Mouse (Mus musculus) forebrain, embryonic 16.5 days (tissue): ENCODE measurements around the gene Aqp9. TPM values are rescaled to one million over a fixed set of nuclear protein-coding genes. Genes with fewer than 3 reads are reported as not detected.
A peak's percentile ranks its signal among the peaks of the same experiment; 100 is the strongest.

Source experiments
- ATAC-seq: fragments of 200-750 bp; cut with Nextera tagmentation; 2 replicates; pipeline ENCODE4 v1.8.0; 2017; ENCODE audit warnings: mild to moderate bottlenecking, moderate library complexity
- H3K27ac ChIP-seq: fragments of 300-500 bp; sonication (generic); 2 replicates; pipeline ENCODE4 v1.5.1; 2014; ENCODE audit warnings: low read length, control low read depth
- H3K27me3 ChIP-seq: fragments of 300-500 bp; sonication (generic); replicated peaks from 2 replicates; pipeline ENCODE4 v1.6.1; 2014; ENCODE audit warnings: low read length; ENCODE audit not compliant: control insufficient read depth, insufficient read depth
- H3K36me3 ChIP-seq: fragments of 300-500 bp; sonication (generic); 2 replicates; pipeline ENCODE4 v1.6.1; 2014; ENCODE audit not compliant: control insufficient read depth, insufficient read depth
- H3K4me1 ChIP-seq: fragments of 300-500 bp; sonication (generic); replicated peaks from 2 replicates; pipeline ENCODE4 v1.6.1; 2014; ENCODE audit warnings: low read length; ENCODE audit not compliant: control insufficient read depth, insufficient read depth
- H3K4me2 ChIP-seq: fragments of 300-500 bp; sonication (generic); 2 replicates; pipeline ENCODE4 v1.6.1; 2014; ENCODE audit warnings: mild to moderate bottlenecking, low read length, control low read depth
- H3K4me3 ChIP-seq: fragments of 300-500 bp; sonication (generic); replicated peaks from 2 replicates; pipeline ENCODE4 v1.5.1; 2014; ENCODE audit warnings: mild to moderate bottlenecking, low read length, control low read depth
- H3K9ac ChIP-seq: fragments of 300-500 bp; sonication (generic); replicated peaks from 2 replicates; pipeline ENCODE4 v1.6.1; 2014; ENCODE audit warnings: low read depth, low read length, control low read depth
- H3K9me3 ChIP-seq: fragments of 300-500 bp; sonication (generic); 2 replicates; pipeline ENCODE4 v1.6.1; 2016; ENCODE audit warnings: low read length; ENCODE audit not compliant: control insufficient read depth
- WGBS: fragments of 180-500 bp; shearing (Covaris S2); extraction: QIAGEN DNeasy Blood & Tissue Kit; methylation state at CpG from one replicate; pipeline ENCODE4 v1.1.7; 2014; 5-methylcytosine and 5-hydroxymethylcytosine counted together
- polyA plus RNA-seq: library from polyadenylated mRNA; unstranded; fragments of >200 nt; fragmentation: Nextera tagmentation; extraction: Ambion mirVana; gene quantifications from 2 replicates; pipeline ENCODE4 v1.2.1, GENCODE M21; 2015

Aqp9 gene
- polyA plus RNA-seq, 1 experiment from 2014 or later: 1.2 TPM

DNA sequence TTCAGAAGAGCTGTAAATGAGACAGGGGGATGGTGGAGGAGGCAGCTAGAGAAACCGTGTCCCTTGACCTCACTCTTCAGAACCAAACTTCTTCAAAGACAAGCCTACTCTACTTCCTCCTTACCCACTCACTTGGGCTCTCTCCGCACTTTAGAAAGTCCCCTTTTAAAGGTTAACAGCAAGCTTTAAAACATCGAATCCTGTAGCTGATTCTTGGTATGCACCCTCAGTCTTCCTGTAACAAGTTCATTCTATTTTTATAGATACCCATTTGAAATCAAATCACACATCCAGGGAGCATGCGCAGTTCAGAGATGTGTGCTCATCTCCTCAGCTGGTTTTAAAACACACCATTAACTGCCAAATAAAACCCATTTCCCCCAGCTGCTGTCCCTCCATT is 33.8 kb upstream of the Aqp9 start:
- WGBS: 81% methylated on average over 4 of the region's 4 CpGs
- H3K36me3 ChIP-seq: no peaks in the 10 kb centered on the region
- H3K9me3 ChIP-seq: no peaks in the 10 kb centered on the region
- no peaks in the 10 kb centered on the region for H3K4me1 ChIP-seq
- no peak overlapping the region for H3K4me3 ChIP-seq
- H3K27me3 ChIP-seq: no peaks in the 10 kb centered on the region
- no peak for ATAC-seq
- no peak overlapping the region for H3K4me2 ChIP-seq
- no peak overlapping the region for H3K27ac ChIP-seq
- H3K9ac ChIP-seq: no peak overlapping the region

DNA sequence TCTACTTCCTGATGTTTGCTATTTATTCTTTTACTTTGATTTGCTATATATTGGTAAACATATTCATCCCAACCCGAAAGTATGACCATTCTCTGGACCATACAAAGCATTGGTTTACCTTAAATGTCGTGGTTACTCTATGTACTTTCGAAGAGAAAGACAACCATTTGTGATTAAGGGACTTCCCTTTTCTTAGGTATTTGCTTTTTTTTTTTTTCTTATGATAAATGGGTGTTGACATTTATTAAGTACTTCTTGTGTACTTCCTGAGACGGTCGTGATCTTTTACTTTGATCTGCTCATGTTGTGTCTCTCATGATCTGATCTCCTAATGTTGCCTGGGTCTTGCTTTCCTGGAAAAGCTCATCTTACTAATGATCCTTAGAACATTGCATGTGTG is 30.3 kb upstream of the Aqp9 start:
- H3K4me3 ChIP-seq: no peak overlapping the region
- H3K27me3 ChIP-seq: no peaks in the 10 kb centered on the region
- WGBS: 92% methylated on average over 5 of the region's 5 CpGs
- no peaks in the 10 kb centered on the region for H3K4me1 ChIP-seq
- ATAC-seq: no peak
- no peak overlapping the region for H3K27ac ChIP-seq
- no peak overlapping the region for H3K4me2 ChIP-seq
- H3K36me3 ChIP-seq: no peaks in the 10 kb centered on the region
- H3K9me3 ChIP-seq: no peaks in the 10 kb centered on the region
- no peak overlapping the region for H3K9ac ChIP-seq

DNA sequence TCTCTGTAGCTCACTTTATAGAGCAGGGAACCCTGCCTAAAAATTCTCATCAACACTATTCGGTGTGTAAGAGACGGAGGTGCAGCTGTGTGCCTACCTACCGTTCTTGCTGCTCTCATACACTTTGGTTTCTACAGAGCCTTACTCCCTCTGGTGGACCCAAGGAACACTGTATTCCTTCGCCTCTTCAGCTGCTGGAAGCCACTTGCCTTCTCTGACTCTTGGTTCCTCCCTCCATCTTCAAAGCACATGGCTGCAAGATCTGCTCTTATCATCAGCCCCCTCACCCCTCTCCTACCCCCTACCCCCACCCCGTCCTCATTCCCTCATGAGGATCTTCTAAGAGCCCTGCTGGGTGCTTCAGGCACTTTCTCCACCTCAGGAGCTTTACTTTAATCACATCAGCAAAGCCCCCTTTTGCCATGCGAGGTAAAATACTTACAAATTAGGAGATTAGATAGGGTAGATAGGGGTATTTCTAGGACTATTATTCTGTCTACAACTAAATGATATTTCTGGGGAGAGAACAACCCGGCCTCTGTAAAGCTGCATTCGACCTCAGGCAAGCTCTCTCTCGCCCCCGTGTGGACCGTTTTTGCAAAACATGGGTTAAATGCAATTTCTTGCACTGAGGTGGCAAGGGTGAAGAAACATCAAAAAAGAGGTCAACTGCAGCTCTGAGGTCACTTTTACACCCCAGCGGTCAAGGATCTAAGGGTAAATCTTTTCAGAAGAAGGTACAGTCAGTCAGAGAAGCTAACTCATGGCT is 20.3 kb upstream of the Aqp9 start:
- H3K4me3 ChIP-seq: peak overlapping the region; percentile 17; the same call in 1 of the 2 replicates
- peak; percentile 79 for ATAC-seq
- no peak overlapping the region for H3K9ac ChIP-seq
- H3K27me3 ChIP-seq: no peaks in the 10 kb centered on the region
- WGBS: 6% methylated on average over 12 of the region's 12 CpGs
- peak overlapping the region; percentile 48 for H3K4me2 ChIP-seq
- no peaks in the 10 kb centered on the region for H3K9me3 ChIP-seq
- peaks cover 3% of the 10 kb centered on the region for H3K4me1 ChIP-seq
- no peaks in the 10 kb centered on the region for H3K36me3 ChIP-seq
- no peak overlapping the region for H3K27ac ChIP-seq

DNA sequence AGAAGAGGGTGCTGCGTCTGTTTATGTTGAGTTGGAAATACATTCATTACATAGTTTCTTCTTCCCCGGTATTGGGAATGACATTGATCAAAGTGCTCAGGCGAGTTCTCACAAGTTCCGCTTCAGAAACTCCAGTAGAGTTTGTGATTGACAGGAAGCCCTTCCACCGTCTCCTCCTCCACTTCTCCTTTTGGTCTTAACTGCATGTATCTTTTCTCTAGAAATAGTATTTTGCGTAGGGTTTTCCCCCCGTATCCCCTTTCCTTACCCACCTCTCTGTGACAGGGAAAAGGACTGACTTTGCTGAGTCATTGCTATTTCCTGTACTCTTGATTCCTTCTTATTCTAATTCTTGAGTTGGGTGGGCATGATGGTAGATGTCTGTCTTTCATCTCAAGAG is 18.9 kb upstream of the Aqp9 start:
- H3K4me1 ChIP-seq: peaks cover 3% of the 10 kb centered on the region
- WGBS: 93% methylated on average over 7 of the region's 7 CpGs
- H3K9ac ChIP-seq: no peak overlapping the region
- H3K9me3 ChIP-seq: no peaks in the 10 kb centered on the region
- no peak for ATAC-seq
- no peaks in the 10 kb centered on the region for H3K27me3 ChIP-seq
- H3K4me3 ChIP-seq: no peak overlapping the region
- no peak overlapping the region for H3K27ac ChIP-seq
- H3K4me2 ChIP-seq: no peak overlapping the region
- no peaks in the 10 kb centered on the region for H3K36me3 ChIP-seq

DNA sequence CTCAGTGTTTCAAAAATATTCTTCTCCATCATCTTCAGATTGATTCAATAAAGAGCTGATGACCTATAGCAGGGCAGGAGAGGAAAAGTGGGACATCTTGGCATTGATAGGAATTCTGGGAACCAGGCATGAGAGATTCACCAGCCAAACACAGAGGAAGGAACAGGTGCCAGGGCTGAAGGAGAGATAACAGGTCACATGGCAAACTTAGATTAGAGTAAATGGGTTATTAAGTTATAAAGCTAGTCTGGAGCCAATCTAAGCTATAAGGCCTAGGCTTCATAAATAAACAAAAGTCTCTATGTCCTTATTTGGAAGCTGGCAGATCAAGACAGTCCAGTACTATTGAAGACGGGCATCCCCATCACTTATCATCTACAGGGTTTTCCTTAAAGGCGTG is 17.3 kb upstream of the Aqp9 start:
- 86% methylated on average over 2 of the region's 2 CpGs for WGBS
- Histone ChIP-seq H3K9me3 (no peaks in the 10 kb centered on the region), H3K27me3 (no peaks in the 10 kb centered on the region), H3K4me2 (no peak overlapping the region), H3K4me1 (peaks cover 3% of the 10 kb centered on the region), H3K9ac (no peak overlapping the region), H3K4me3 (no peak overlapping the region), H3K27ac (no peak overlapping the region), H3K36me3 (no peaks in the 10 kb centered on the region)
- no peak for ATAC-seq

DNA sequence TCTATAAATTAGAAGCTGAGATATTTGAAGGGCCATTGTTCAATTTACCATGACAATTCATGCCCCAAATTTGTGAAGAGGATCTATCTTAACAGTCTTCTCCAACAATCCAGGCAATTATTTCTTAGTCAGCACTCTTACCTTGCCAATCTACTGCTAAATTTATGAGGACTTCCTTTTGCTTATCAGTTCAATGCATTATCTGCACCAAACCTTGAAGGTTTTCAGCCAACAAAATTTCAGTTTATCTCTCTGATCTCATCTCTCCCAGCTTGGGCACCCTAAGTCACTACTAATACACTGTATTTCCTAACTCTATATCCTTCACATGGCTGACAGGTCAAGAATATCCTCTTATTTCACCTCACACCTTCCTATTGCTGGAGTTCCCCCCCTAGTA is 16.8 kb upstream of the Aqp9 start:
- H3K4me3 ChIP-seq: no peak overlapping the region
- ATAC-seq: no peak
- no peak overlapping the region for H3K9ac ChIP-seq
- peaks cover 3% of the 10 kb centered on the region for H3K4me1 ChIP-seq
- H3K27ac ChIP-seq: no peak overlapping the region
- no peaks in the 10 kb centered on the region for H3K27me3 ChIP-seq
- H3K36me3 ChIP-seq: no peaks in the 10 kb centered on the region
- no peaks in the 10 kb centered on the region for H3K9me3 ChIP-seq
- no peak overlapping the region for H3K4me2 ChIP-seq

DNA sequence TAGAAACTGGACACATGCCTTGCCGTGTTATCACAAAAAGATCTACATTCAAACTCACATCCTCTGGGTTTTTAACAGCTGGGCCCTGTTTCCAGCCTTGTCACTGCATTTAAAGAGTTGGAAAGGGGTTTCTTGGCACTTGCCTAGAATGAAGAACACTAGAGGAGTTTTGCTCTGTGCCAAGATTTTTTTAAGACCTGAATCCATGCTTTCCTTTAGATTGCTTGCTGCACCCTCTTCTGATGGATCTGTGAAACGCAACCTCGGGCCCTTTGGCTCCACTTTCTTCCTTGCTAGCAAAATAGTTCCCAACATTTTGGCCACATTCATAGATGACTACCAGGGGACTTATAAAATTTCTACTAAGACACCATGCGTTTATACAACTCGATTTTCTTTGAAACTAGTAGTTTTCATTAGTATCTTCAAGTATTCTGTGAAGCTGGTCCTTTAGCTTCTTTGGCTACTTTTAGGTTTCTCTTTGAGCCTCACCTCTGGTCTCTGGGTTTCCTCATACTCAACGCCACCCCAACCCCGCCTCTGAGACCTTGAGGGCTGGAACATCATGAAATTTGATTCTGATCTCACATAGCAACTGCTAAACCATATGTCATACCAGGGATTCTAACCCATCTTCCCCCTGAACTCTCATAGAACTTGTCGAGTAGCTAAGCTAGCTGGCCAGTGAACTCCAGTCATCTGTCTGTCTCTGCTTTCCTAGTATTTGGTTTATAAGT is 11.7 kb upstream of the Aqp9 start:
- H3K4me3 ChIP-seq: no peak overlapping the region
- no peaks in the 10 kb centered on the region for H3K27me3 ChIP-seq
- H3K4me1 ChIP-seq: no peaks in the 10 kb centered on the region
- H3K4me2 ChIP-seq: no peak overlapping the region
- H3K9ac ChIP-seq: no peak overlapping the region
- H3K27ac ChIP-seq: no peak overlapping the region
- 77% methylated on average over 8 of the region's 8 CpGs for WGBS
- no peak; the same call in 1 of the 2 replicates for ATAC-seq
- no peaks in the 10 kb centered on the region for H3K36me3 ChIP-seq
- H3K9me3 ChIP-seq: no peaks in the 10 kb centered on the region

DNA sequence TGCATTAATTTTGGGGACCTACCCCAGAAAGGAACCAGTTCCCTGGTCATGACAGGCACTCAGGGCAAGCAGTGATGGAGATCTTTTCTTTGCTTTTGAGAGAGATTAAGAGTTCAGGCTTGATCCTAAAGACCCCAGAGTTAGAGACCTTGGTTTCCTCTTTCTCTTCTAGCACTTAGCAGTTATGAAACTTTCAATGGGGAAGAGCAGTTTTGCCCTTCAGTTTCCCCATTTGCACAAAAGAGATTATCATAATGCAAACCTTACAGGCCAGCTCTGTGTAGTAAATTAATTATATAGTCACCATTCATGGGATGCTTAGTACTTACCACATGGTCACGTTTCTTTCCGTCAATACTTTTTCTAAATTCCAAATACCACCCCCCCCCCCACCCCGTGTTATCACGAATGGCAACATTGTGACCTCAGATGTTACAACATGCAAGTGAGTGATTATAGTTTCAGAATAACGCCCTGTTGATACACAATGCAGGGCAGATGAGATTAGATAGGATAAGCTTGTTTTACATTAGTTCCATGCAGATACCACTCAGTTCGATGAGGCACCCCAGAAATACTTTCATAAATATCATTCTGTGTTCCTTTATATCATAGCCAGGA is 10.9 kb upstream of the Aqp9 start:
- Histone ChIP-seq H3K27me3 (no peaks in the 10 kb centered on the region), H3K27ac (no peak overlapping the region), H3K4me1 (no peaks in the 10 kb centered on the region), H3K4me3 (no peak overlapping the region), H3K9ac (no peak overlapping the region), H3K36me3 (no peaks in the 10 kb centered on the region), H3K4me2 (no peak overlapping the region), H3K9me3 (no peaks in the 10 kb centered on the region)
- 86% methylated on average over 6 of the region's 6 CpGs for WGBS
- no peak for ATAC-seq

DNA sequence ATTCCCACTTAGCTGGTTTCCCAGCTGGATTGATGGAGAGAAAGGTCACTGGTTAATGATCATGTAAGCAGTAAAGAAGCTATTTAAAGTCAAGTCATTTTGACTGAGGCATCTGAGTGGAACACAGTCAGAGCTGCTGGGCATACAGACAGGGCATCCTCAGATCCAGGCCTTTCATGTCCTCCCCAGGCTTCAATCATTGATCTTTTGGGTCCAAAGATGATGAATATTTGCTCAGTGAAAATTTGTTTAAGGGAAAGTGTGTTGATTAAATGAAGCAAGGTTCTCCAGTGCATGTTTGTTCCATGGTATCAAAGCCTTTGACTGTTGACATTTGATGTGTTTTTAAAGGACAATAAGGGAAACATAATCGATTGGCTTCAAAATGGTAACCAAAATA is 7.2 kb upstream of the Aqp9 start:
- no peak for ATAC-seq

More for the DNA sequence above, 7.2 kb upstream of the Aqp9 start:
- Histone ChIP-seq H3K27ac (no peak overlapping the region), H3K27me3 (no peaks in the 10 kb centered on the region), H3K9me3 (no peaks in the 10 kb centered on the region), H3K9ac (no peak overlapping the region), H3K4me2 (no peak overlapping the region), H3K4me3 (no peak overlapping the region), H3K4me1 (no peaks in the 10 kb centered on the region), H3K36me3 (no peaks in the 10 kb centered on the region)
- WGBS: 95% methylated on average over 1 of the region's 1 CpGs
